Mouse (Mus musculus): ENCODE results near the gene Ptpro. TPM values are rescaled to one million over a fixed set of nuclear protein-coding genes. Genes with fewer than 3 reads are reported as not detected.
"Not testable (repeated sequence)": the region's sequence is repeated elsewhere in the genome, so short reads cannot be mapped to it uniquely, and the experiment has no call there.

The Ptpro gene
- polyA plus RNA-seq, 1 experiment: 11.3 TPM

DNA sequence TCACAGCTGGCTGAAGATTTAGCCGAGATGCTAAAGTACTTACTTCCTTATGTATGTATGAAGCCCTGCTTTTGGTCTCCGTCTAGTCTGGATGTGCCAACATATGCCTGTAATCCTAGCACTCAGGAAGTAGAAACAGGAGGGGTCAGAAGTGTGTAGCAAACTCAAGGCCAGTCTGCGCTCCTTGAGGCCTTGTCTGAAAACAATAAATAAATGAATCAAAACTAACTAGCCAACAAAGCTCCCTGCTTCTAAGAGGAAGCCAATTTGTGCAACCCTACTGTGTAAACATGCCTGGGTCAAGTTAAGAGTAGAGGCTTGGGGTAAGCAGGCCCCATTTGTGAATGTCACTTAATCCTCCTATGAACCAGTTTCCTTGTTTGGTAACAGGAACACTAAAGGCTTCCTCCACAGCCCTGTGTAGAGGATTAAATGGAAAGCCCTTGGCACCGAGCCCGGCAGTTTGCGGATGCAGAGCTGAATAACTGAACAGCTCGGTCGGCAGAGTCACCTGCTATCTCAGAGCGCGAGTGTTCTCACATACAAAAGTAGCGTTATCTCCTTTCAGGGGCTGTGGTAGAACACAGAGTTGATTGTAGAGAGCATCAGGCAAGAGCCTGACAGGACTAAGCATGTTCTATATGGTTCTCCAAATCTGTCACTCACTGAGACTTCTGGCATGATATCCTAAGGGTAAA lies 218.9 kb downstream of the Ptpro start:
- no peak overlapping the region for H3K4me3 ChIP-seq (replicated peaks; ENCODE audit: control insufficient read depth, low read depth, low read length)
- no peak overlapping the region; the same call in 1 of the 2 replicates for H3K27ac ChIP-seq (ENCODE audit: control insufficient read depth, insufficient read depth, low read depth, low read length, poor library complexity)
- H3K4me1 ChIP-seq (ENCODE audit: control insufficient read depth, insufficient read depth, low read length): peaks cover 6% of the 10 kb centered on the region
- WGBS: 9% methylated on average over 11 of the region's 11 CpGs
- TF ChIP-seq POLR2A (IDR thresholded peaks at IDR 0.05; ENCODE audit: borderline replicate concordance, control insufficient read depth, low read depth, low read length): no peak
- no peak for TF ChIP-seq CTCF (IDR thresholded peaks at IDR 0.05; ENCODE audit: control insufficient read depth, insufficient read depth, low read length)

DNA sequence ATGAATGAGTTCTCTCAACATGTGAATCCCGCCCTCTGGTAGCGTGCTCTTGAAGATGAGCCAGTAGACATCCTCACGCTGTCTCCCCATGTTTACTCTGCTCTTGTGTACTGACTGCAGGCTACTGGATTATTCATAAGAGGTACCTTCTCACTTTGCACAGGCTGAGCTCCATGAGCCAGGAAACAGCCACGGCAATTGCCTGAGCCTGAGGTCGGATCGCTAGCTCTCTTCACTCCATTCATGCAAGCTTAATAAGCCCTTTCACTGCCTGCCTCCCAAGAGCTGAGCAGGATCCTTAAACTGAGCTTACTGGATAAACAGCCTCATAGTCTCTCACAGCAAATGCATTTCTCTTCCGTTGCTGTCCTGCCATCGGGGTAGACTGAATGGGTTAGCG lies 220.0 kb downstream of the Ptpro start:
- no peak overlapping the region for H3K4me3 ChIP-seq (replicated peaks; ENCODE audit: control insufficient read depth, low read depth, low read length)
- H3K27ac ChIP-seq (ENCODE audit: control insufficient read depth, insufficient read depth, low read depth, low read length, poor library complexity): no peak overlapping the region
- 88% methylated on average over 9 of the region's 9 CpGs for WGBS
- peaks cover 6% of the 10 kb centered on the region for H3K4me1 ChIP-seq (ENCODE audit: control insufficient read depth, insufficient read depth, low read length)
- TF ChIP-seq POLR2A (IDR thresholded peaks at IDR 0.05; ENCODE audit: borderline replicate concordance, control insufficient read depth, low read depth, low read length) (no peak), CTCF (IDR thresholded peaks at IDR 0.05; ENCODE audit: control insufficient read depth, insufficient read depth, low read length) (no peak)

DNA sequence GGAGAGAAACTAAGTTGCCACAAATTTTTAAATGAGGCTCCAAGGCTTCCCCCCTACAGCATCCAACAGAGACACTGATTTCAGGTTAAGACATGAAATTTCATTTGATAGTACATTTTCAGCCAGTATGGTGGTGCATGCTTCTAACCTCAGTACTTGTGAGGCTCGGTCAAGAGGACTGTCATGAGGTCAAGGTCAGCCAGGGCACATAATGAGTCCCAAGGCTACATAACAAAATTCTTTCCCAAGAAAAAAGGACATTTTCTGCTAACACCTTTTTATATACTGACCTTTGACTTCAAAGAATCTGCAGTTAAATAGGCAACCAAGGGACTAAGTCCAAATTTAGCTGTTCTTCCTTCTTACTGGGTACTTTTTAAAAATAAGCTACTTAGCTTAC lies 221.3 kb downstream of the Ptpro start:
- WGBS: 67% methylated on average over 1 of the region's 1 CpGs
- Histone ChIP-seq H3K4me3 (replicated peaks; ENCODE audit: control insufficient read depth, low read depth, low read length) (no peak overlapping the region), H3K4me1 (ENCODE audit: control insufficient read depth, insufficient read depth, low read length) (peaks cover 6% of the 10 kb centered on the region), H3K27ac (ENCODE audit: control insufficient read depth, insufficient read depth, low read depth, low read length, poor library complexity) (no peak overlapping the region)
- TF ChIP-seq CTCF (IDR thresholded peaks at IDR 0.05; ENCODE audit: control insufficient read depth, insufficient read depth, low read length) (no peak), POLR2A (IDR thresholded peaks at IDR 0.05; ENCODE audit: borderline replicate concordance, control insufficient read depth, low read depth, low read length) (no peak)

DNA sequence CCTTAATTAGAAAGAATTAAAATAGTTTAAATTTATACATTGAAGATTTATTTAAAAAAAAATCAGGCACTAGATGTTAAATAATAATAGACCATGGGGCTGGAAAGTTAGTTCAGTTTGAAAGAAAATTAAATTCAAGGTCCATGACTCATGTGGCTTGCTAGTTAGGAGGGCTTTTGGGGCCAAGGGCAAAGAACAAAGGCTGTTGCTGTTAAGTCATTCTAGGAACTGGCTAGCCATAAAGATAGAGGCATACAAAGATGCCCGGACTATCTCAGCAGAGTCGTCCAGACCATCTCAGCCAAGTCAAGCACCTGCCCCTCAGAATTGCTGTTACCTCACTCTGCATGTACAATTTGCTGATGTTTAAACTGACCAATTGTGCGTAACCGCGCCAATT lies 223.6 kb downstream of the Ptpro start:
- H3K4me3 ChIP-seq (replicated peaks; ENCODE audit: control insufficient read depth, low read depth, low read length); H3K27ac ChIP-seq (ENCODE audit: control insufficient read depth, insufficient read depth, low read depth, low read length, poor library complexity); H3K4me1 ChIP-seq (ENCODE audit: control insufficient read depth, insufficient read depth, low read length): not testable (repeated sequence)
- 88% methylated on average over 5 of the region's 5 CpGs for WGBS

DNA sequence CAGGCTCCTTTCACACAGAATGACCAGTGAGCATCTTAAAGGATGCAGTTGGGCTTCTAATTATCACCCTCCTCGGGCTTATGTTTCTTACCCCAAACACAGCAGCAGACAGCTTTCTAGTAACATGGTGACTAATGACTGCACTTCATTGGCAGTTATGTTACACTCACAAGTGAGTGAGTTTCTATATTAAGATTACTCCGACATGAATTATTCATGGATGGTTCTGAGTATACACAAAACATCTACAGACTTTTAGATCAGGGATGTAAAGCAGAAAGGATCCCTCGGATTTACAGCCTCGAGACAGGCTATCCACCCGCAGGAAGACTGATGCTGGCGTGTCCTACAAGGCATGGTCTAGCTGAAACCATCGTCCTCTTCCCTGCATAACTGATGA lies 230.8 kb downstream of the Ptpro start:
- no peak overlapping the region for H3K27ac ChIP-seq (ENCODE audit: control insufficient read depth, insufficient read depth, low read depth, low read length, poor library complexity)

DNA sequence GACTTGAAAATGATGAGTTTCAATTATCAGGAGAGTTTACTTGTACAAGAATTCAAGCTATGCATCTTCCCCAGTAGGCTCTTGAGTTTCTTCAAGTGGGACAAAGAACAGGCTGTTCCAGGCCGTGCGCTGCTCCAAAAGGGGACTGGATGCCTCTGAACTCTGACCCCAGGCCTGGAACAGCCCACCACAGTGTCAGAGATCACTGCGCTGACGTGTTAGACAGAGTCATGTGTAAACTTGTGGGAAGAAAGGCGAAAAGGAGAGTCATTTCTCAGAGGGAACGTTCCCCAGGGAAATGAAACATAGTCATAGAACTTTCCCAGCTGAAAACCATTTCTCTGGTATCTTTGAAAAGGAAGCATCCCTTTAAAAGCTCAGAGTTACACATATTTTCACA lies 235.3 kb downstream of the Ptpro start:
- TF ChIP-seq CTCF (IDR thresholded peaks at IDR 0.05; ENCODE audit: control insufficient read depth, insufficient read depth, low read length) (no peak), POLR2A (IDR thresholded peaks at IDR 0.05; ENCODE audit: borderline replicate concordance, control insufficient read depth, low read depth, low read length) (no peak)
- Histone ChIP-seq H3K4me1 (ENCODE audit: control insufficient read depth, insufficient read depth, low read length) (no peaks in the 10 kb centered on the region), H3K27ac (ENCODE audit: control insufficient read depth, insufficient read depth, low read depth, low read length, poor library complexity) (no peak overlapping the region), H3K4me3 (replicated peaks; ENCODE audit: control insufficient read depth, low read depth, low read length) (no peak overlapping the region)
- 78% methylated on average over 6 of the region's 6 CpGs for WGBS

More for the DNA sequence above, 230.8 kb downstream of the Ptpro start:
- TF ChIP-seq CTCF (IDR thresholded peaks at IDR 0.05; ENCODE audit: control insufficient read depth, insufficient read depth, low read length): no peak
- no peak for TF ChIP-seq POLR2A (IDR thresholded peaks at IDR 0.05; ENCODE audit: borderline replicate concordance, control insufficient read depth, low read depth, low read length)
- 84% methylated on average over 7 of the region's 7 CpGs for WGBS
- H3K4me3 ChIP-seq (replicated peaks; ENCODE audit: control insufficient read depth, low read depth, low read length): no peak overlapping the region
- H3K4me1 ChIP-seq (ENCODE audit: control insufficient read depth, insufficient read depth, low read length): no peaks in the 10 kb centered on the region

DNA sequence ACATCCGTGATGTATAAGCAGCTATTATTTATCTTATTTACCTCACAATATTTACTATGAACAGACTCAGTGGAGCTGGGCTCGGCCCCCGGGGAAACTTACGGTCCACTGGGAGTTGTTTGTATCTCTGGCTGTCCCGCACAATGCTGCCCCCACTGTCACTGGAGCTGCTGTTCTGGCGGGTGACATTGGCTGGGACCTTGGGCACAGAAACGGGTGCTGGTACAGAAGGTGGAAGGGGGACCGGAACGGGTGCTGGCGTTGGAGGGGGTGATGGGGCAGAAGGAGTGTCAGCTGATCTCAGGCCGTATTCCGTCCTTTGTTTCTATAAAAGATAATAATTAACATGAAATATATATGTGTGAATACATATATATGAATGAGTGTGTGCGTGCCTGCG lies 238.0 kb downstream of the Ptpro start:
- Histone ChIP-seq H3K4me3 (replicated peaks; ENCODE audit: control insufficient read depth, low read depth, low read length) (no peak overlapping the region), H3K4me1 (ENCODE audit: control insufficient read depth, insufficient read depth, low read length) (no peaks in the 10 kb centered on the region), H3K27ac (ENCODE audit: control insufficient read depth, insufficient read depth, low read depth, low read length, poor library complexity) (no peak overlapping the region)
- WGBS: 91% methylated on average over 14 of the region's 14 CpGs
- TF ChIP-seq POLR2A (IDR thresholded peaks at IDR 0.05; ENCODE audit: borderline replicate concordance, control insufficient read depth, low read depth, low read length) (no peak), CTCF (IDR thresholded peaks at IDR 0.05; ENCODE audit: control insufficient read depth, insufficient read depth, low read length) (no peak)

DNA sequence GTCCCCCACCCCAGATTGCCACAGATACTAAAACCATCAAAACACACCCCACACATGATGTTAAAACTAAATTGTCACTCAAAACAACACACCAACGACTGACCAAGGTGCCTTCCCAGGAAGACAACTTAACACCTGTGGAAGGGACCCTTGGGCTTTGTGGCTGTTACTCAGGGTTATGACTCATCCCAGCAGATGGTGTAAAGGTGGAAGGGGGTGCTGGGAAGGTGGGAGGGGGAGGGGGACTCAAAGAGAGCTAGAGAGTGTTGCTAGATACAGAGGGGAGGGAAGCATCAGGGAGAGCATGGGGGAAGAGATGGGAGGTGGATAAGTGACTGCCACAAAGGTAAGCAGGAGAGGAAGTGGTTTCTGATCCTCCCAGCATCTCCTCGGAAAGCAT lies 239.5 kb downstream of the Ptpro start:
- WGBS: 21% methylated on average over 2 of the region's 2 CpGs
- no peak for TF ChIP-seq CTCF (IDR thresholded peaks at IDR 0.05; ENCODE audit: control insufficient read depth, insufficient read depth, low read length)
- TF ChIP-seq POLR2A (IDR thresholded peaks at IDR 0.05; ENCODE audit: borderline replicate concordance, control insufficient read depth, low read depth, low read length): no peak
- Histone ChIP-seq H3K4me1 (ENCODE audit: control insufficient read depth, insufficient read depth, low read length) (no peaks in the 10 kb centered on the region), H3K27ac (ENCODE audit: control insufficient read depth, insufficient read depth, low read depth, low read length, poor library complexity) (no peak overlapping the region), H3K4me3 (replicated peaks; ENCODE audit: control insufficient read depth, low read depth, low read length) (no peak overlapping the region)

DNA sequence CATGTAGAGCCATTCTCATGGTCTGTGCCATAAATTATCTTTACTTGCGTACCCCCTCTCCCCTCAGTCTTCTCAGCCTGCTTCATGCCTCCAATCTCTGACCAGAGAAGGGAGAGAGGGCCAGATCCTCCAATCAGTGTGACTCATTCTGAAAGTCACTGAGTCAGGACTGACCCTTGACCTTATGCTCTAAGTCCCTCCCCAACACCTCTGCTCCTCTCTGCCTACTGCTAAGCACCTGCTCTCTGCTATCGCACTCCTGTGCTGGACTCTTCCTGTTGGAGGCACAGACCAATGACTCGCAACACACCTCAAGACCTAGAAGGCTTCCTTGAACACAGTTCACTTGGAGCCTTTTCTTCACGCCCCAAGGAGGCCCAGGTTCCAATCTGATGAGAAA lies 240.5 kb downstream of the Ptpro start:
- no peaks in the 10 kb centered on the region for H3K4me1 ChIP-seq (ENCODE audit: control insufficient read depth, insufficient read depth, low read length)
- H3K4me3 ChIP-seq (replicated peaks; ENCODE audit: control insufficient read depth, low read depth, low read length): no peak overlapping the region
- H3K27ac ChIP-seq (ENCODE audit: control insufficient read depth, insufficient read depth, low read depth, low read length, poor library complexity): no peak overlapping the region
- WGBS: 85% methylated on average over 4 of the region's 4 CpGs
- no peak for TF ChIP-seq POLR2A (IDR thresholded peaks at IDR 0.05; ENCODE audit: borderline replicate concordance, control insufficient read depth, low read depth, low read length)
- no peak for TF ChIP-seq CTCF (IDR thresholded peaks at IDR 0.05; ENCODE audit: control insufficient read depth, insufficient read depth, low read length)
